Mouse (Mus musculus) embryo, embryonic 11.5 days (tissue): ENCODE measurements at regions not wholly inside any gene's neighbourhood (a gene's known extent, or its start where the extent isn't known, plus 50 kb on each side); places are given as distances from the start of the nearest gene placed in this dataset.
A peak's percentile ranks its signal among the peaks of the same experiment; 100 is the strongest.
"Not testable (repeated sequence)": the region's sequence is repeated elsewhere in the genome, so short reads cannot be mapped to it uniquely, and the experiment has no call there.

Source experiments
- DNase-seq: peaks from one replicate; pipeline ENCODE4 v3.0.0-alpha.2; 2012; ENCODE audit warnings: low read depth, low spot score

- no peak for DNase-seq
Measured at GRCm38 (mm10) chr15:37101419-37101818, 93.8 kb upstream of the Zfp706 start.

- DNase-seq = no peak
Measured at GRCm38 (mm10) chr15:37100767-37101288, 93.3 kb upstream of the Zfp706 start.

- peak; percentile 38 for DNase-seq
Measured at GRCm38 (mm10) chr15:37099927-37100766, 92.6 kb upstream of the Zfp706 start.

- no peak for DNase-seq
Measured at GRCm38 (mm10) chr15:37099176-37099575, 91.6 kb upstream of the Zfp706 start.

GRCm38 (mm10) chr15:37097426-37097825, 89.9 kb upstream of the Zfp706 start:
- no peak for DNase-seq

GRCm38 (mm10) chr15:37091171-37091570, 83.6 kb upstream of the Zfp706 start:
- not testable (repeated sequence) for DNase-seq

GRCm38 (mm10) chr15:37083726-37084125, 76.2 kb upstream of the Zfp706 start:
- no peak for DNase-seq

- no peak for DNase-seq
Measured at GRCm38 (mm10) chr15:37081836-37082235, 74.3 kb upstream of the Zfp706 start.

- no peak for DNase-seq
Measured at GRCm38 (mm10) chr15:37080931-37081330, 73.4 kb upstream of the Zfp706 start.

- DNase-seq = no peak
Measured at GRCm38 (mm10) chr15:37080395-37080794, 72.8 kb upstream of the Zfp706 start.

- not testable (repeated sequence) for DNase-seq
Measured at GRCm38 (mm10) chr15:37074207-37074606, 66.6 kb upstream of the Zfp706 start.

- DNase-seq = no peak
Measured at GRCm38 (mm10) chr15:37072202-37072862, 64.8 kb upstream of the Zfp706 start.

- no peak for DNase-seq
Measured at GRCm38 (mm10) chr15:37070188-37070587, 62.6 kb upstream of the Zfp706 start.

- no peak for DNase-seq
Measured at GRCm38 (mm10) chr15:37067326-37067725, 59.8 kb upstream of the Zfp706 start.

GRCm38 (mm10) chr15:37065926-37066550, 58.5 kb upstream of the Zfp706 start:
- no peak for DNase-seq

GRCm38 (mm10) chr15:37065408-37065807, 57.8 kb upstream of the Zfp706 start:
- DNase-seq = no peak

GRCm38 (mm10) chr15:37063781-37064383, 56.3 kb upstream of the Zfp706 start:
- DNase-seq = no peak

GRCm38 (mm10) chr15:37062585-37062984, 55.0 kb upstream of the Zfp706 start:
- no peak for DNase-seq

- DNase-seq = no peak
Measured at GRCm38 (mm10) chr15:37061501-37061900, 53.9 kb upstream of the Zfp706 start.

- DNase-seq = no peak
Measured at GRCm38 (mm10) chr15:37060831-37061230, 53.3 kb upstream of the Zfp706 start.
